Mouse (Mus musculus): Measurements from ENCODE around the gene 1500009L16Rik. TPM values are rescaled to one million over a fixed set of nuclear protein-coding genes. Genes with fewer than 3 reads are reported as not detected.

The 1500009L16Rik gene
- polyA plus RNA-seq, 1 experiment from 2014 or later: 36.4 TPM

Other genes with a start within 250 kb of the 1500009L16Rik start
- gene Aldh1l2, start 188.7 kb upstream of the 1500009L16Rik start, polyA plus RNA-seq (2016; fragmentation: Nextera tagmentation; extraction: Ambion mirVana): 10.8 and 11.7 TPM in 2 replicates
- gene Washc4, start 179.1 kb upstream of the 1500009L16Rik start, polyA plus RNA-seq (2016; fragmentation: Nextera tagmentation; extraction: Ambion mirVana): 38.0 and 38.2 TPM in 2 replicates
- gene Appl2, start 74.1 kb upstream of the 1500009L16Rik start, polyA plus RNA-seq (2016; fragmentation: Nextera tagmentation; extraction: Ambion mirVana): 41.4 and 47.6 TPM in 2 replicates

All from forebrain, embryonic 12.5 days (tissue).